Mouse (Mus musculus): ENCODE measurements around the gene Cyfip1.

GRCm38 (mm10) chr7:55841977-55842503, 495 bp downstream of the Cyfip1 start:
- TF ChIP-seq NELFE (IDR thresholded peaks at IDR 0.05; ENCODE audit: low read depth, low read length): peak; percentile 38
- TF ChIP-seq CTCF (conservative IDR thresholded peaks at IDR 0.05 in 1 of 2, IDR thresholded peaks at IDR 0.05 in 1 of 2; ENCODE audit: low read depth in 2 of 2, low read length in 2 of 2): no peak
- TF ChIP-seq USF1 (IDR thresholded peaks at IDR 0.05; ENCODE audit: low read depth, low read length): no peak
